In the genomic region with DNA sequence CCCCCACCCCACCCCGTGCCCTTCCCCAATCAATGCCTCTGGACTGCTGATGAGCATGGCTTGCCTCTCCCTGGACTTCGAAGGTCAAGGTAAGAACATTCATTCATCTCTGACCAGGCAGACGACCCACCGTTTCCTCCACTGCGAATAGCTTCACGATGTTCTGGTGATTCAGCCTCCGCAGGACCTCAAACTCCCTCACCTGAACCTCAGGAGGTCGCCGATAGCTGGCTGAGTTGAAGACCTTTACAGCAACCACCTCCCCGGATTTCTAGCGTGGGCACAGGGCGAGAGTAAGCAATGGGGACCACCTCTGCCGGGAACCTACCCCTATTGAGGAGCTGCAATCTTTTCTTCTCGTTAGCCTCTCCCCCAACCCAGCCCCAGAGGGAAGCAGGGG, we compare ENCODE assay signal across 19 mouse cellular contexts. TPM values are rescaled to one million over a fixed set of nuclear protein-coding genes. Genes with fewer than 3 reads are reported as not detected.
DNase-seq lines count a peak whose midpoint lies in the region; ATAC-seq and TF ChIP-seq lines count a peak whose summit lies in the region.
"Had no signal": no experiment of that assay in that cellular context is flagged by ENCODE, and none has a peak within 500 bp of the region (broad histone marks: within the 10 kb centered on the region; RNA-seq: fewer than 3 reads in every experiment).

No protein-coding gene starts in this region.

- no peak for ATAC-seq in intestine, postnatal 0 days
- ATAC-seq in liver, embryonic 16.5 days (ENCODE audit: low read depth): 0 out of 2 replicates have a peak, but pooled peaks have one; percentile 19
- ATAC-seq: forebrain, embryonic 13.5 days had no signal

- no peaks in the 10 kb centered on the region for H3K9me3 ChIP-seq in intestine, postnatal 0 days (ENCODE audit: control insufficient read depth)
- H3K9me3 ChIP-seq in liver, embryonic 16.5 days (replicated peaks; ENCODE audit: control insufficient read depth, low read length): no peaks in the 10 kb centered on the region
- no peaks in the 10 kb centered on the region for H3K9me3 ChIP-seq in hindbrain, embryonic 10.5 days
- H3K9me3 ChIP-seq: embryonic facial prominence, embryonic 12.5 days; forebrain, embryonic 13.5 days; hindbrain, embryonic 12.5 days; limb, embryonic 10.5 days; neural tube, embryonic 15.5 days had no signal

- TF ChIP-seq POLR2A in liver, adult 2 months (IDR thresholded peaks at IDR 0.05; ENCODE audit: extremely low read depth, insufficient read depth, low read length): 0 out of 2 replicates have a peak, but pooled peaks have one; percentile 12

- H3K4me1 ChIP-seq in liver, adult 2 months (ENCODE audit: control insufficient read depth, insufficient read depth, low read length): peaks cover 21% of the 10 kb centered on the region
- H3K4me1 ChIP-seq in intestine, postnatal 0 days (replicated peaks; ENCODE audit: control insufficient read depth, insufficient read depth, low read length): peaks cover 3% of the 10 kb centered on the region; the same call in 1 of the 2 replicates
- H3K4me1 ChIP-seq in liver, embryonic 16.5 days (ENCODE audit: control insufficient read depth, low read depth, low read length): peaks cover 13% of the 10 kb centered on the region
- peaks cover 33% of the 10 kb centered on the region for H3K4me1 ChIP-seq in hindbrain, embryonic 10.5 days (replicated peaks)
- H3K4me1 ChIP-seq: forebrain, embryonic 13.5 days; hindbrain, embryonic 12.5 days had no signal

- peaks cover 11% of the 10 kb centered on the region; the same call in 1 of the 2 replicates for H3K79me2 ChIP-seq in liver, adult 2 months (ENCODE audit: control insufficient read depth, insufficient read depth, low read length)

- H3K27me3 ChIP-seq in liver, adult 2 months (ENCODE audit: control insufficient read depth, insufficient read depth, low read length): no peaks in the 10 kb centered on the region
- no peaks in the 10 kb centered on the region for H3K27me3 ChIP-seq in intestine, postnatal 0 days (replicated peaks; ENCODE audit: control insufficient read depth, insufficient read depth, low read length)
- no peaks in the 10 kb centered on the region for H3K27me3 ChIP-seq in liver, embryonic 16.5 days (ENCODE audit: control insufficient read depth, insufficient read depth, low read depth, low read length)
- H3K27me3 ChIP-seq in hindbrain, embryonic 10.5 days (ENCODE audit: insufficient read depth, poor library complexity, severe bottlenecking): no peaks in the 10 kb centered on the region
- H3K27me3 ChIP-seq: embryonic facial prominence, embryonic 12.5 days; forebrain, embryonic 13.5 days; hindbrain, embryonic 12.5 days; neural tube, embryonic 15.5 days had no signal

- TF ChIP-seq CTCF in liver, adult 2 months (IDR thresholded peaks at IDR 0.05; ENCODE audit: low read depth, low read length): no peak
- TF ChIP-seq CTCF in intestine, postnatal 0 days (IDR thresholded peaks at IDR 0.05; ENCODE audit: low read depth): no peak

- H3K27ac ChIP-seq in liver, adult 2 months (replicated peaks; ENCODE audit: insufficient read depth, low read depth, low read length): peak overlapping the region; percentile 86
- H3K27ac ChIP-seq in intestine, postnatal 0 days (ENCODE audit: low read depth, low read length): peak overlapping the region; percentile 1; the same call in 1 of the 2 replicates
- peak overlapping the region; percentile 78 for H3K27ac ChIP-seq in liver, embryonic 16.5 days (ENCODE audit: low read length)
- H3K27ac ChIP-seq in hindbrain, embryonic 10.5 days: no peak overlapping the region
- H3K27ac ChIP-seq: embryonic facial prominence, embryonic 12.5 days; forebrain, embryonic 13.5 days; hindbrain, embryonic 12.5 days; limb, embryonic 10.5 days; neural tube, embryonic 15.5 days; stomach, postnatal 0 days had no signal

- DNase-seq in liver, adult 2 months (ENCODE audit: extremely low read depth, low read depth, low spot score): no peak
- no peak for DNase-seq in liver
- DNase-seq in hindbrain, embryonic 10.5 days (ENCODE audit: low spot score): no peak
- no peak for DNase-seq in kidney, adult 8-10 months
- no peak for DNase-seq in urinary bladder, adult 18-20 months (ENCODE audit: low spot score in 2 of 2)
- DNase-seq: cerebellum, adult 18-20 months; cerebellum, postnatal 14 days; heart, postnatal 10 days; lung, adult 18-20 months; lung, postnatal 10 days had no signal

- peak overlapping the region; percentile 56 for H3K4me2 ChIP-seq in intestine, postnatal 0 days (replicated peaks; ENCODE audit: low read depth)
- peak overlapping the region; percentile 55 for H3K4me2 ChIP-seq in liver, embryonic 16.5 days (ENCODE audit: low read depth, low read length)
- H3K4me2 ChIP-seq: embryonic facial prominence, embryonic 12.5 days; forebrain, embryonic 13.5 days; hindbrain, embryonic 12.5 days; midbrain, embryonic 11.5 days; neural tube, embryonic 15.5 days had no signal

- H3K9ac ChIP-seq in liver, adult 2 months (ENCODE audit: low read depth, low read length): peak overlapping the region; percentile 80
- H3K9ac ChIP-seq in intestine, postnatal 0 days (ENCODE audit: low read depth, low read length): no peak overlapping the region
- peak overlapping the region; percentile 34 for H3K9ac ChIP-seq in liver, embryonic 16.5 days (ENCODE audit: low read depth, low read length)
- H3K9ac ChIP-seq: embryonic facial prominence, embryonic 12.5 days; forebrain, embryonic 13.5 days; hindbrain, embryonic 12.5 days; neural tube, embryonic 15.5 days had no signal

- WGBS in liver, adult 2 months: 26% methylated on average over 14 of the region's 14 CpGs
- WGBS in intestine, postnatal 0 days: 68% methylated on average over 14 of the region's 14 CpGs
- 57% methylated on average over 14 of the region's 14 CpGs for WGBS in liver, embryonic 16.5 days (ENCODE audit: insufficient replicate concordance)
- 80% methylated on average over 14 of the region's 14 CpGs for WGBS in hindbrain, embryonic 10.5 days

- H3K4me3 ChIP-seq in liver, adult 2 months (ENCODE audit: insufficient read depth, low read depth, low read length): peak overlapping the region; percentile 61
- peak overlapping the region; percentile 27 for H3K4me3 ChIP-seq in intestine, postnatal 0 days (ENCODE audit: low read depth, low read length)
- peak overlapping the region; percentile 50 for H3K4me3 ChIP-seq in liver, embryonic 16.5 days (ENCODE audit: low read depth, low read length)
- no peak overlapping the region for H3K4me3 ChIP-seq in hindbrain, embryonic 10.5 days
- H3K4me3 ChIP-seq: embryonic facial prominence, embryonic 12.5 days; forebrain, embryonic 13.5 days; hindbrain, embryonic 12.5 days; limb, embryonic 10.5 days; neural tube, embryonic 15.5 days had no signal

- no peaks in the 10 kb centered on the region for H3K36me3 ChIP-seq in liver, adult 2 months (ENCODE audit: control insufficient read depth, insufficient read depth, low read length)
- H3K36me3 ChIP-seq in intestine, postnatal 0 days (ENCODE audit: control insufficient read depth, insufficient read depth): peaks cover 16% of the 10 kb centered on the region; the same call in 1 of the 2 replicates
- no peaks in the 10 kb centered on the region for H3K36me3 ChIP-seq in liver, embryonic 16.5 days (ENCODE audit: control insufficient read depth, insufficient read depth)
- H3K36me3 ChIP-seq in hindbrain, embryonic 10.5 days: no peaks in the 10 kb centered on the region
- H3K36me3 ChIP-seq: embryonic facial prominence, embryonic 12.5 days; hindbrain, embryonic 12.5 days; limb, embryonic 10.5 days; neural tube, embryonic 15.5 days had no signal

RNA-seq across cellular contexts. Expression of gene Ikbke, which starts 3.8 kb away (rescaled TPM):
- 15.6 and 16.6 TPM in 2 replicates for total RNA-seq in liver, adult 2 months (2014; rRNA removed)
- 14.4 and 20.7 TPM in 2 replicates for polyA plus RNA-seq in liver, adult 2 months (2012; rRNA removed)
- polyA plus RNA-seq in intestine, postnatal 0 days (2015; fragmentation: Nextera tagmentation; extraction: Ambion mirVana): 8.3 and 10.3 TPM in 2 replicates
- 9.2 and 10.2 TPM in 2 replicates for polyA plus RNA-seq in liver, embryonic 16.5 days (2015; fragmentation: Nextera tagmentation; extraction: Ambion mirVana)
- polyA plus RNA-seq in hindbrain, embryonic 10.5 days (2016; fragmentation: Nextera tagmentation; extraction: Ambion mirVana): 1.0 and 1.5 TPM in 2 replicates

RNA-seq across cellular contexts. Expression of gene Rassf5, which starts 30.5 kb away (rescaled TPM):
- 3.4 and 5.6 TPM in 2 replicates for total RNA-seq in liver, adult 2 months (2014; rRNA removed)
- 6.1 and 8.4 TPM in 2 replicates for polyA plus RNA-seq in liver, adult 2 months (2012; rRNA removed)
- polyA plus RNA-seq in intestine, postnatal 0 days (2015; fragmentation: Nextera tagmentation; extraction: Ambion mirVana): 5.8 and 6.4 TPM in 2 replicates
- polyA plus RNA-seq in liver, embryonic 16.5 days (2015; fragmentation: Nextera tagmentation; extraction: Ambion mirVana): 6.3 and 6.8 TPM in 2 replicates
- polyA plus RNA-seq in hindbrain, embryonic 10.5 days (2016; fragmentation: Nextera tagmentation; extraction: Ambion mirVana): 1.4 and 1.6 TPM in 2 replicates
